In the genomic region with DNA sequence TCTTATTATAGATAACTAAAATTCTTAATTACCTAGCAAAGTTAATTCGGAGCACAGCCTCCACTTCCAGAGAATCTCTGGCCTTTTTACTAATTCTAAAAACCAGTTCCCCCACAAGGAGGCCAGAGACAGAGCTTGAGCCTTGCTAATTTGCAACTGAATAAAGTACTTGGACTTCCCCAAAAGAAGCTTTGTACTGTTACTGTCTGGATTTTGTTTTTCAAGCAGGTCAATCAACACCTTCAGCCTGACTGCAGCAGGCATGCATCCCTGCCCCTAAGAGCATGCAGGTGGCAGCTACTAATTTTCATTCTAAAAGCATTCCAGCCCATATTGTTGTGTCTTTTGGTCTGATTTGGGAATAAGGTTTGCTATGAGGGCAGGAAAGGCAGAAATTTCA, we compare ENCODE assay signal across 14 mouse cellular contexts. TPM values are rescaled to one million over a fixed set of nuclear protein-coding genes. Genes with fewer than 3 reads are reported as not detected.
DNase-seq lines count a peak whose midpoint lies in the region; ATAC-seq and TF ChIP-seq lines count a peak whose summit lies in the region.
"Not testable (repeated sequence)": the region's sequence is repeated elsewhere in the genome, so short reads cannot be mapped to it uniquely, and the experiment has no call there.
"Had no signal": no experiment of that assay in that cellular context is flagged by ENCODE, and none has a peak within 500 bp of the region (broad histone marks: within the 10 kb centered on the region; RNA-seq: fewer than 3 reads in every experiment).

No protein-coding gene starts in this region.

- TF ChIP-seq EP300 in ES-Bruce4 (IDR thresholded peaks at IDR 0.05; ENCODE audit: insufficient read depth, low read depth, low read length), result not testable (repeated sequence)

- not testable (repeated sequence) for H3K4me3 ChIP-seq in ES-Bruce4 (ENCODE audit: low read depth, low read length); ES-E14 (ENCODE audit: insufficient read depth in 1 of 2, low read depth in 1 of 2, low read length in 2 of 2, poor library complexity in 1 of 2, severe bottlenecking in 1 of 2); midbrain, embryonic 11.5 days (ENCODE audit: low read depth, low read length)

- WGBS in midbrain, embryonic 11.5 days, result 72% methylated on average over 1 of the region's 1 CpGs

- H3K27me3 ChIP-seq in ES-Bruce4 (ENCODE audit: control insufficient read depth, insufficient read depth, low read length, poor library complexity, severe bottlenecking); midbrain, embryonic 11.5 days (ENCODE audit: control insufficient read depth, insufficient read depth, low read length): not testable (repeated sequence)

- TF ChIP-seq POLR2A in ES-Bruce4 (IDR thresholded peaks at IDR 0.05; ENCODE audit: insufficient read depth, low read length), result not testable (repeated sequence)

- in situ Hi-C loops in ES-E14 (cut with MboI; ENCODE audit: low sequenced_read_pairs in 2 of 2, unreplicated experiment in 2 of 2), result not testable (repeated sequence)

- H3K9me3 ChIP-seq in ES-Bruce4 (replicated peaks; ENCODE audit: control insufficient read depth, insufficient read depth, low read length, poor library complexity, severe bottlenecking), result peaks cover 18% of the 10 kb centered on the region
- H3K9me3 ChIP-seq in ES-E14 (ENCODE audit: control insufficient read depth, insufficient read depth, low read depth, low read length); midbrain, embryonic 11.5 days (ENCODE audit: control insufficient read depth, low read length): not testable (repeated sequence)

- DNase-seq in ES-CJ7 (ENCODE audit: low read depth, low spot score) (peak; percentile 60), R1 (ENCODE audit: low read depth, low spot score) (peak; percentile 75), ZHBTc4 (ENCODE audit: low read depth, low spot score) (peak; percentile 45)
- not testable (repeated sequence) for DNase-seq in ES-E14 (ENCODE audit: low read depth, low spot score)
- peak; percentile 54 for DNase-seq in midbrain, embryonic 11.5 days (ENCODE audit: low spot score, missing footprints)

- H3K9ac ChIP-seq in ES-Bruce4 (ENCODE audit: low read depth, poor library complexity, severe bottlenecking); ES-E14 (ENCODE audit: insufficient read depth, low read depth, low read length, poor library complexity, severe bottlenecking); midbrain, embryonic 11.5 days (ENCODE audit: low read length): not testable (repeated sequence)

- not testable (repeated sequence) for ATAC-seq in midbrain, embryonic 11.5 days (ENCODE audit: low FRiP score)

- H3K4me1 ChIP-seq in ES-Bruce4 (ENCODE audit: control insufficient read depth, insufficient read depth, low read length); ES-E14 (ENCODE audit: control insufficient read depth in 2 of 2, insufficient read depth in 2 of 2, low read length in 2 of 2, poor library complexity in 1 of 2); midbrain, embryonic 11.5 days (ENCODE audit: control insufficient read depth, insufficient read depth, low read length): not testable (repeated sequence)

- not testable (repeated sequence) for H3K36me3 ChIP-seq in ES-Bruce4 (ENCODE audit: control insufficient read depth, insufficient read depth, low read length, poor library complexity, severe bottlenecking); ES-E14 (ENCODE audit: control insufficient read depth, insufficient read depth, low read length, poor library complexity, severe bottlenecking); midbrain, embryonic 11.5 days (ENCODE audit: control insufficient read depth, insufficient read depth, low read length)

- TF ChIP-seq CTCF in ES-Bruce4 (IDR thresholded peaks at IDR 0.05; ENCODE audit: low read depth, low read length), result not testable (repeated sequence)

- H3K27ac ChIP-seq in ES-Bruce4 (ENCODE audit: insufficient read depth, low read length), result 0 out of 2 replicates have a peak overlapping the region, but pooled peaks have one; percentile 24
- peak overlapping the region; percentile 53; the same call in 1 of the 2 replicates for H3K27ac ChIP-seq in ES-E14 (ENCODE audit: insufficient read depth, low read depth, low read length, poor library complexity, severe bottlenecking)
- H3K27ac ChIP-seq in midbrain, embryonic 11.5 days (ENCODE audit: low read depth, low read length), result not testable (repeated sequence)

- H3K4me2 ChIP-seq in midbrain, embryonic 11.5 days, result not testable (repeated sequence)

RNA-seq across cellular contexts. Expression of a gene that starts 13.0 kb away (rescaled TPM):
- polyA plus RNA-seq in ES-Bruce4 (2011; ENCODE audit: insufficient read depth, insufficient read length, low read depth, missing spikeins), result 0.29 and 0.31 TPM in 2 replicates
- 0.11 TPM in 1 of 2 replicates, not detected in the other for total RNA-seq in ES-E14 (2012; rRNA removed)
- 0.31 and 0.39 TPM in 2 replicates for polyA plus RNA-seq in midbrain, embryonic 11.5 days (2014; fragmentation: Nextera tagmentation; extraction: Ambion mirVana)
- total RNA-seq: CH12.LX, MEL had no signal
- polyA plus RNA-seq: activated CD4-positive, CD25-positive, alpha-beta regulatory T cell, adult 4 months; adrenal gland, adult 2 months; C2C12; CD4-positive, CD25-positive, alpha-beta regulatory T cell, adult 4 months; cerebellum, adult 2 months; G1E had no signal

RNA-seq across cellular contexts. Expression of a gene that starts 24.5 kb away (rescaled TPM):
- not detected in 2 replicates for polyA plus RNA-seq in ES-Bruce4 (2011; ENCODE audit: insufficient read depth, insufficient read length, low read depth, missing spikeins)
- total RNA-seq in ES-E14 (2012; rRNA removed), result 0.74 and 2.2 TPM in 2 replicates
- 0.33 TPM in 2 replicates for polyA plus RNA-seq in midbrain, embryonic 11.5 days (2014; fragmentation: Nextera tagmentation; extraction: Ambion mirVana)
